Mouse (Mus musculus) erythroblast, embryonic 14.5 days (primary cell): Measurements from ENCODE around the gene Coro6. TPM values are rescaled to one million over a fixed set of nuclear protein-coding genes. Genes with fewer than 3 reads are reported as not detected.

Source experiments
- H3K27me3 ChIP-seq: 2 replicates; pipeline ENCODE4 v1.6.1; 2012; ENCODE audit warnings: inconsistent platforms; ENCODE audit not compliant: control insufficient read depth
- H3K36me3 ChIP-seq: 2 replicates; pipeline ENCODE4 v1.6.1; 2012; ENCODE audit warnings: mild to moderate bottlenecking, inconsistent platforms; ENCODE audit not compliant: control insufficient read depth
- H3K4me1 ChIP-seq: 2 replicates; pipeline ENCODE4 v1.6.1; 2012; ENCODE audit warnings: inconsistent platforms; ENCODE audit not compliant: control insufficient read depth
- H3K4me3 ChIP-seq: replicated peaks from 2 replicates; pipeline ENCODE3; 2012; ENCODE audit warnings: moderate library complexity, mild to moderate bottlenecking, inconsistent platforms
- H3K9me3 ChIP-seq: 2 replicates; pipeline ENCODE4 v1.6.1; 2012; ENCODE audit warnings: low read length, inconsistent platforms, mixed read lengths; ENCODE audit not compliant: control insufficient read depth
- GATA1 ChIP-seq: IDR thresholded peaks from 2 replicates; pipeline ENCODE4 v1.6.1; 2012; ENCODE audit warnings: low read length, inconsistent platforms, mixed read lengths
- TAL1 ChIP-seq: IDR thresholded peaks from 3 replicates; pipeline ENCODE4 v1.6.1; 2012; ENCODE audit warnings: low read length, inconsistent platforms, mixed read lengths
- polyA plus RNA-seq: library from polyadenylated mRNA; stranded (reverse); fragments of >175 nt; gene quantifications from 2 replicates; pipeline ENCODE4 v1.2.3, GENCODE M21; 2012

Gene Coro6
- polyA plus RNA-seq, 1 experiment: not detected

DNA sequence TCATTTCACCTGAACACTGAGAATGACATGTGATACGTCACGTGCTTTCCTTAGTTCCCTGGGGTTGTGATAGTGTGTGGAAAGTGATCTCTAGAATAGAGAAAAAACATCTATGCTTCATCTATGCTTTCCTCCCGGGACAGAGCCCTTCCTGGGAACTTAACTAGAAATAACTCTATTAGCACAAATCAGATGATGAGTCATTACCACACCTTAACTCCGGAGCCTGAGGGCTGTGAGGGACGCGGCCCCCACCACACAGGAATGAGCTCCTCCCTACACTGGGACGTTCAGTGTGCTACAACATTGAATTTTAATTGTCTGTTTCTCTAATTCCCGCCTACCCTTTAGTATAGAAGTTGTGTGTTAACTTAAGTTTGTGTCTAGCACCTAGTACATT, 21.2 kb upstream of the Coro6 start:
- Histone ChIP-seq H3K9me3 (no peaks in the 10 kb centered on the region), H3K27me3 (no peaks in the 10 kb centered on the region), H3K4me1 (peaks cover 7% of the 10 kb centered on the region), H3K36me3 (peaks cover 35% of the 10 kb centered on the region), H3K4me3 (no peak overlapping the region)
- TF ChIP-seq TAL1 (no peak), GATA1 (no peak)

DNA sequence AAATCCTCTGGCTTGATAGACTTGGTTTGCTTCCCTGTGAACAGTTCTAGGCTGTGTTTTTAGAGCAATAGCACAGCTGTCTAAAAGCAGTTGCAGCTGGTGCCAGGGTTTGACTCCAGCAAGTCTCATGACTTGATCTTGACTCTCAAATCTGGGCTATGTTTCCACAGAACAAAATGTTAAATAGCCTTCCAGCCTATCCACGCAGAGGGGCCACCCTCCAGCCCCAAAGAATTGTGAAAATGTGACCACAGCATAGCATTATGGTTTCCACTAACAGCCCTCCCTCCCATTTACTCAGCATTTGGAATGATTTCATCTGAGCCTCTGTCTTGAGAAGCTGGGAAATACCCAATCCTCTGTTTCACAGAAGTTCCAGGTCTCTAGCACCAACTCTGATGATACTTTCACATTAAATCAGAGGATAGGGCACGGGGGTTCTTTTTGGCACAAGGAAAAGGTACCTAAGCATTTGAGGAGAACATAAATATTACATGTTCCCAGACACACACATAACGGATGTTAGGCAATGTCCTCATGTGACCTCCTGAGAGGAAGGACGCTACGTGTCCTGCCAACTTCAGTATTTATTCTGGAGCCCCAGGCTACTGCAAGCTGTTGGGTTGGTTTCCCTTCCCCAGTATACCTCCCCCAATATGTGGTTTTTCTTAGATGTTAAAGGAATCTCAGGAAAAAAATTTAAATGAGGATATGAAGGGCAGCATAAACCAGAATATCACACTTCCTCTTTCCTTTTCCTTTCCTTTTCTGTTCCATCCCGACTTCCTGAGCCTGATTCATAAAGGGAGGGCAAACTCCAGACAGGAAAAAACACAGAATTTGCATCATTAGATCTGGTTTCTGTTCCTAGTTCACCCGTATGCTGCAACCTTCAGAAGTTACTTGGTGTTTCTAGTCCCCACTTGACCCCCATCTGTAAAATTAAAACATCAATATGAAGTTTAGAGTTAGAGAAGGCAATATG, 19.7 kb upstream of the Coro6 start:
- Histone ChIP-seq H3K36me3 (peaks cover 36% of the 10 kb centered on the region), H3K4me3 (no peak overlapping the region), H3K4me1 (peaks cover 21% of the 10 kb centered on the region), H3K9me3 (no peaks in the 10 kb centered on the region), H3K27me3 (no peaks in the 10 kb centered on the region)
- TF ChIP-seq TAL1 (no peak), GATA1 (no peak)

GRCm38 (mm10) chr11:77444939-77445338, 17.3 kb upstream of the Coro6 start:
- peaks cover 21% of the 10 kb centered on the region for H3K4me1 ChIP-seq
- no peaks in the 10 kb centered on the region for H3K27me3 ChIP-seq
- TF ChIP-seq GATA1 (no peak), TAL1 (no peak)
- H3K4me3 ChIP-seq: no peak overlapping the region
- H3K9me3 ChIP-seq: no peaks in the 10 kb centered on the region
- H3K36me3 ChIP-seq: peaks cover 38% of the 10 kb centered on the region

DNA sequence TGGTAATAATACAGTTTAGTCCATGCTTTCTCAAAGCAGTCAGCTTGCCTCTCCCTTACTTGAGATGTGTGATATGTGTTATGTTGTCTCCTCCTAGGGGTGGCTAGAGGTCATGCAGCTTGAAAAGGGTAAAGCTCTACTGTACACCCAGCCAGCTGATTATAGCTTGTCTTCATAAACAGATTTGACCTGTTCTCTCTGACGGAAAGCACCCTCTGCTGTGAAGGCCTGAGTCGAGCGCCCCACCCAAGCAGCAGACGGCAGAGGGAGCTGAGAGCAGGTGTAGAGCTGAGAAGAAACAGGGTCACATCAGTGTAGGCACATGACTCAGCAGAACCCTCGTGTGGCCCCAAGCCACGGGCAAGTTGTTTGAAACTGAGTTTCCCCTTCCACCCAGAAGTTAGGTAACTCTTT, 15.6 kb upstream of the Coro6 start:
- Histone ChIP-seq H3K36me3 (peaks cover 30% of the 10 kb centered on the region), H3K4me3 (no peak overlapping the region), H3K27me3 (no peaks in the 10 kb centered on the region), H3K9me3 (no peaks in the 10 kb centered on the region), H3K4me1 (peaks cover 18% of the 10 kb centered on the region)
- TF ChIP-seq GATA1 (no peak), TAL1 (no peak)

GRCm38 (mm10) chr11:77449224-77449623, 13.0 kb upstream of the Coro6 start:
- Histone ChIP-seq H3K4me1 (peaks cover 18% of the 10 kb centered on the region), H3K36me3 (peaks cover 30% of the 10 kb centered on the region), H3K4me3 (no peak overlapping the region), H3K9me3 (no peaks in the 10 kb centered on the region), H3K27me3 (no peaks in the 10 kb centered on the region)
- TF ChIP-seq TAL1 (no peak), GATA1 (no peak)

- Histone ChIP-seq H3K27me3 (no peaks in the 10 kb centered on the region), H3K4me1 (peaks cover 8% of the 10 kb centered on the region), H3K9me3 (no peaks in the 10 kb centered on the region), H3K36me3 (peaks cover 38% of the 10 kb centered on the region), H3K4me3 (no peak overlapping the region)
- TF ChIP-seq TAL1 (no peak), GATA1 (no peak)
These were observed 10.5 kb upstream of the Coro6 start for GRCm38 (mm10) chr11:77451670-77452069.

DNA sequence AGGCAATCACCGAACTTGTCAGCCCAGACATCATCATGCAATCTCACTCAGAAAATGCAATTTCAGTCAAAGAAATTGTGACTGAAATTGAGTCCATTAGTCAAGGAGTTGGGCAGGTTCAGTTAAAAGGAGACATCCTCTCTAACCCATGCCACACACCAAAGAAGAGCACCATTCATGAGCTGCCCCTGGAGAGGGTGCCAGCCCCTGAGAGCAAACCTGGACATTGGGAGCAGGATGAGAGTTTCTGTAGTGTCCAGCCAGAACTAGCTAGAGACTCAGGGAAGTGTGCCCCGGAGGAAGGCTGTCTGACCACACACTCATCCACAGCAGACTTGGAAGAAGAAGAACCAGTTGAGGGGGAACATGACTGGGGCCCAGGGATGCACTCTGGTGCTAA, 8.8 kb upstream of the Coro6 start:
- Histone ChIP-seq H3K9me3 (no peaks in the 10 kb centered on the region), H3K4me1 (no peaks in the 10 kb centered on the region), H3K27me3 (no peaks in the 10 kb centered on the region), H3K36me3 (peaks cover 38% of the 10 kb centered on the region), H3K4me3 (no peak overlapping the region)
- TF ChIP-seq TAL1: no peak

- TF ChIP-seq TAL1 (no peak), GATA1 (no peak)
- Histone ChIP-seq H3K27me3 (peaks cover 16% of the 10 kb centered on the region), H3K4me1 (no peaks in the 10 kb centered on the region), H3K36me3 (peaks cover 24% of the 10 kb centered on the region), H3K4me3 (no peak overlapping the region), H3K9me3 (no peaks in the 10 kb centered on the region)
These were observed 6.3 kb upstream of the Coro6 start for GRCm38 (mm10) chr11:77455770-77456510.

DNA sequence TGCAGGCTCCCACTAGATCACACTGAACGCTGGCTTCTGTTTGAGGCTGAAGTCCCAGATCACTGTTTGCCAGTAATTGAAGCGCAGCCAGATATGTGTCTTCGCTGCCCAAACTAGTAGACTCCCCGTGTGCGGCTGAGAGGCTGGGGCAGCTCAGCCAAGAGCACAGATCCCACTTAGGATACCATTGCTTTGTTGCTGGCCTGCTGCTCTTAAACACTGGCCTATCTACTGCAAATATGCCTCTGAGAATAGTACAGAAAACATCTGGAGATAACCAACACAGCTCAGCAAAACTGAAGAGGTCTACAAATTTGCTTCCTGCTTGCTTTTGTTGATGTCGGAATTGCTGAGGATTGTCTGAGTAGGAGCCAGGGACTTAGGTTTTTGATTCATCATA, 5.3 kb upstream of the Coro6 start:
- Histone ChIP-seq H3K36me3 (peaks cover 24% of the 10 kb centered on the region), H3K9me3 (no peaks in the 10 kb centered on the region), H3K4me3 (no peak overlapping the region), H3K4me1 (no peaks in the 10 kb centered on the region; the same call in 1 of the 2 replicates), H3K27me3 (peaks cover 25% of the 10 kb centered on the region)
- TF ChIP-seq TAL1 (no peak), GATA1 (no peak)
